Mouse (Mus musculus) spleen, postnatal 4 days (tissue): ENCODE results near the gene Epop.
"Not testable (repeated sequence)": the region's sequence is repeated elsewhere in the genome, so short reads cannot be mapped to it uniquely, and the experiment has no call there.

Source experiments
- DNase-seq, 2 experiments: peaks; one replicate each; pipeline ENCODE4 v3.0.0; 2022; ENCODE audit warnings: low spot score in 2 of 2

Epop gene

DNA sequence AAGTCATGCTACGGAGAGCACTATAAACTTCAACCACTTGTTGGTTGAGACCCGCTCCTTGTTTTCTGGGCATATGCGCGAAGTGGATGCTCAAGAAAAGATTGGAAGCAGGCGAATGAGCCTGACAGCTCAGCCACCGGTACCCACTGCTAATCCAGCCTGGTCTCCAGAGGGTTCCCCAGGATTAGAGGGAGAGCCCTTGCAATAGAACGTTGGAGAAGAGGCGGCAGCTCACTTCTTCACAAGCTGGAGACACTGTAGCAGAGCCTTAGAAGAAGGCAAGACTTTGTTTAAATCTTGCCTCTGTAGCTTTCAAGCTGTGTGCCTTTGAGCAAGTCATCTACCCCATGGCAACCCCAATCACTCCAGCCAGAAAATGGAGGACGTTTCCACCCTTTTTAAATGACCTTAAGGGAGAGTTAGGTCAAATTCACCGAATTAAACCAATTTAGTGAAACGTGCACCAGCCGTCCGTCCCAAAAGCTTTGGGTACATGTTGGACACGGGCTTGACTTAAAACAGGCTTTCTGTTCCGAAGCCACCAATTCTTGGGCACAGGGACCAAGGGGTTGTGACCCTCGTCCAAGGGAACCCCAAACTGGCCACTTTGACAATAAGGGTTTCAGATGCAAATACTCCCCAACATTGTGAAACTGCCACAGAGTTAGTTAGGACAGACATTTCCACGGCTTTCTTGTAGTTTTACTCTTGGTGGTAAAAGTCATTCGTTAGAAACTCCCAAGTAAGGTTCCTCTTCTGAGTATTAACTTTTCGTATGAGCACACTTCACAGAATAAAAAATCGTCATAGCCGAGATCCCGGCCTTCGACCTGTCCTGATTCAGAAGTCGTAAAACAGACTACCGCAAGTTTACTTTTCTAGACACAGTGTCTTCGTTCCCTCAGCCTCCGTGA is 31.5 kb upstream of the Epop start:
- peak in 1 of 2 experiments; percentile 58 for DNase-seq

DNA sequence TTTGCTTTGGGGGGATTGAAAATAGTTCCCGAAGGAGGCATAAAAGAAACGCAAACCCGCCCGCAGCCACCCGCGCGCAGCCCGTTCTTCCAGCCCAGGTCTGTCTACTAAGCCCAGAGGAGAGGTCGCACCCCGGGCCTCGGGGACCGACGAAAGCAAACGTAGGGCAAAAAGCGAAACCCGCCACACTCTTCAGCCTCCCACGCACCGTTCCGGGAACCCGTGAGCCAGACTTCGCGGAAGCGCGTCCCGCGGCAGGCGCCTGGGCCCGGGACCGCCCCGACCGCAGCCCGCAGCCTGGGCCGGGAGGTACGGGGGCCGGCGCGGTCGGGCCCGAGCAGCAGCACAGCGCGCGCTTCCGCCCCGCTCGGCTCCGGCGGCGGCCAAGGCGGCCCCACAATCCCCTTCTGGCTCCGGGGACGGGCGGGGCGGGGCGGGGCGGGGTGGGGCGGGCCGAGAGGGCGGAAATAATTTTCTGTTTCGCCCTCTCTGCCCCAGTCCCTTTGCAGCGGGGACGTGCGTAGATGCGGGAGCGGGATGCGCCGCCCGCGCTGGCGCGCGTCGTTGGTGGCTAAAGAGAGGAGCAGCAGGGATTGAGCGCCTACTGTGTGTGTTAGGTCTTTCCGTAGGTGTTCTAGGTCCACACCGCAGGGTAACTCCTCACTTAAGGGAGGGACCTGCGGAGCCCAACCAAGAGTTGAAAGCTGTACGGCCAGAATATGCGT is 30.6 kb upstream of the Epop start:
- peak; percentile 65 to 81 for DNase-seq

DNA sequence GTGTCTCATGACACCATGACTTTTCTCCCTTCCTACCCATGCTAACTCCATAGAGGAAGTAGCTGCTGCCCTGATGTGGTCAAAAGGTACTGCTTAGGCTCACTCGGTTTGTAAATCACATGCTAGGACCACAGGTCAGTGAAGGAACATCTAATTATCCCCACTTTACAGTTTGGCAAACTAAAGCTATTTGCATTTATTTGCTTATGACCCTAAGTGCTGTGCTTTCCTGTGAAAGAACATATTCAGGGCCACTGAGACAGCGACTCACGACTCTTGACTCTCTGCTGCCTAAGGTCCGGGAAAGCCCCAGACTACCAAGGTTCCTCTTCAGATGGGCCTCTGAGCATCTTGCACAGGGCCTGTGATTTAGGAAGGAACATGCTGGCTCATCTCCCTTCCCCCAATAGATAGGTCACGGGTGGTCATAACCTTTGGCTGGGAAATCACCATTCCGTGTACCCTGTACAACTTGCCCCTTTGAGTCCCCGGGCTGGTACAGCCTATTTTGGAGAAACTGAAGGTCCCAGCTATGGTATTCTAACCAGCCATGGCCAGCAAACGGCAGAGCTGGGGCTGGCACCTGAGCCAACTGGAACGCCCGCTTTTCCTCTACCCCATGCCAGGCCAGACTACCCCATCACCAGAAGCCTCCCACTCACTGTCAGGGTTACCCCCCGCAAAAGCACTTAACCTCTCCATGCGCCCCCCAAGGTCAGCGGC is 29.9 kb upstream of the Epop start:
- peak; percentile 51 to 72 for DNase-seq

DNA sequence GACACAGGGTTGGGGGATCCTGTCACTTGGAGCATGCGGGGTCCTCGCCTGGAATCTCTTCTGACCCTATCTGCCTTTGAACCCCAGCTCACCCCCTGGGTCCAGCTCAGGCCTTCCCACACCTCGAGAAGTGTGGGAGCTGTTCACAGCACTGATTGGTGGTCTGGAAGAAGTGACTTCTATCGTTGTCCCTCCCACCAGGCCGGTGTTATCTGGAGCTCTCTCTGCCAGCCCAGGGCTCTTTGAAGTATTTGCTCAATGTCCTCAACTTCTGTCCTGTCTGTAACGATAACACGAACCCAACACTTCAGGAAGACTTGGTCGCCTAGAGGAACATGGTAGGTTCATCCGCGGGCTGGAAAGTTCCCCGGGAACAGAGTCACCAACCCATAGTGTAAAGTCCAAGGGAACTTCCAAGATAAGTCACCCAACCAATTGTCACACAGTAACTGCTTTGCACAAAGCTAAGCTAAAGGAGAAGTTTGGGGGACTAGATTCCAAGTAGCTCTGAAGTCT is 29.3 kb upstream of the Epop start:
- peak in 1 of 2 experiments; percentile 59 for DNase-seq

GRCm38 (mm10) chr11:97657967-97658366 is 28.5 kb upstream of the Epop start:
- not testable (repeated sequence) for DNase-seq

DNA sequence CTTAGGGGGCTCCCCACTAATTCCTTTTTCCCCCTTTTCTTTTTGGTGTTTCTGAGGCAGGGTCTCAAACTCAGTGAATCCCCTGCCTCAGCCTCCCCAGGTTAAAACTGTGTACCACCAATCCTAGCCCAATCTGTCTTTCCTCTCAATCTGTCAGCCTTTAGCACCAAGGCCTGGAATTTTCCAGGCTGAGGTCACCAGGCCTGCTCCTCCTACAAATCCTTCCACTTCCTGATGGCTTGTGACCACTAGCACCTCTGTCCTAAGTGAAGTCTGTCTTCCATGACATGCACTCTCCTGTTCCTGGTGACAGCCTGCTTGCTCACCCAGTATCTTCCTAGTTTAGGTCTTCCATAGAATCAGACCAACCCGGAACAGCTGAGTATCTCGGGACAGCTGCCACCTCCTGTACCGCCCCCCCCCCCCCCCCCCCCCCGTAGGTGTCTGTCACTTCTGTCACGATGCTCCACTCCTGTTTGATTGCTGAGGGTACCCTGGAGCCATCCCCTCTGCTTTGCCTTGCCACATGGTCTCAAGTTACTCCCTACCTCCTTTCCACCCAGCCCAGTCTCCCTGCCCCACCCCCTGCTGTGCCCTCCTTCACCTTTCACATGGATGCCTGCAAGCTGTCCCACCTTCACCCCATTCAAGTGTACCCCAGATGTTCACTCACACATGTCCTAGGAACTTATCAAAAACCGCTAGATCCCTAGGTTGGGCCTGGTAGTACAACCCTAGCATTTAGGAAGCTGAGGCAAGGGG is 27.9 kb upstream of the Epop start:
- no peak for DNase-seq

DNA sequence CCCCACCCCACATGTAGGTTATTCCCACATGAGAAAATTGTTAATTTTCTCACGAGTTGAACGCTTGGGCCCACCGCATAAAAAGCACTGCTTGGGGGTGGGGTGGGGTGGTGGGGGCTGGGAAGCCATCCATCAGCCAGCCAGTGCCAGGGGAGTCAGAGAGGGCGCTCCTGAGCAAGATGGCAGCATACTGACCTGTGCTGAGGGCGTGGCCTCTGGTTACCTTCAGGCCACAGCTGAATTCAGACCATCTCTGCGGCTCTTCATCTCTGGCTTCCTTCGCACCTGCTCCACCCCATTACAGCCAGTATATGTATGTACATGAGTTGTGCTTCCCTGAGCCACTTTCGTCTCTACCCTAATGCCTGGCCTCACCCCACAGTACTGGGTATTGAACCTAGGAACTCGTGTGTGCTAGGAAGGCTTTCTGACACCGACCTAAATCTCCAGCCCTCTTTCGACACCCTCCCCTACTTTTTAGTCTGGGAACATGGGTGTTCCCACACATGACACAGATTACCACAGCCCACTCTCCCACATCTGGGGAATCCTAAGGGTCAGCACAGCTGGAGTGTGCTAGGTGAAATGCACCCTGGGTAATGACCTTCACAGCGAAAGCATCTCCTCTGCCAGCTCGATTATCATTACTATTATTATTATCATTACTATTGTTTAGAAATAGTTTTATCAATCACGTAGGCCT is 26.9 kb upstream of the Epop start:
- DNase-seq = no peak

- DNase-seq = no peak
Measured at GRCm38 (mm10) chr11:97654210-97654609, 24.7 kb upstream of the Epop start.

DNA sequence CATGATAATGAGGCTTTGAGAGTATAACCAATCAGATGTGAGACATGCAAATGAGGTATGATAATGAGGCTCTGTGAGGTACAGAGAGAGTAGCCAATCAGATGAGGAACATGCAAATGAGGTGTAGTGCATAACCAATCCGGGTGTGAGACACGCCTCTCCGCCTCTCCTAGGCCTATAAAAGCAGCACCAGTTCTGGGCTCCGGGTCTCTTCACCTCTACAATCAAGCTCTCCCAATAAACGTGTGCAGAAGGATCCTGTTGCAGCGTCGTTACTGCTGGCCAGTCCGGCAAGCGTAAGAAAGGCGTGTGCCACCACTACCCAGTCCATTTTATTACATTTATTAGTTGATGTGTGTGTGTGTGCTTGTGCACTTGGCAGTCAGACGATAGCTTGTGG is 23.9 kb upstream of the Epop start:
- DNase-seq = not testable (repeated sequence)

- no peak for DNase-seq
Measured at GRCm38 (mm10) chr11:97650341-97650740, 20.8 kb upstream of the Epop start.

DNA sequence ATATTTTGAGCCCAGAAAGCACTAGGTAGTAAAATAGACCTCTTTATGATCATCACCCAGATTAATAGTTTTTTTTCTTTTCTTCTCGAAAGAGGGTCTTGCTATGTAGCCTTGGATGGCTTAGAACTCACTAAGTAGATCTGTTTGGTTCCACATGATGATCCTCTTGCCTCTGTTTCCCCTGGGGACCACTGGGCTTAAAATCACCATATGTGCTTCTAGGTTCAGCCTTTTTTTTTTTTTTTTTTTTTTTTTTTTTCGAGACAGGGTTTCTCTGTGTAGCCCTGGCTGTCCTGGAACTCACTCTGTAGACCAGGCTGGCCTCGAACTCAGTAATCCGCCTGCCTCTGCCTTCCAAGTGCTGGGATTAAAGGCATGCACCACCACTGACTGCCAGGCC is 19.0 kb upstream of the Epop start:
- DNase-seq = not testable (repeated sequence)

GRCm38 (mm10) chr11:97644834-97645233 is 15.3 kb upstream of the Epop start:
- DNase-seq = peak; percentile 48 to 78

DNA sequence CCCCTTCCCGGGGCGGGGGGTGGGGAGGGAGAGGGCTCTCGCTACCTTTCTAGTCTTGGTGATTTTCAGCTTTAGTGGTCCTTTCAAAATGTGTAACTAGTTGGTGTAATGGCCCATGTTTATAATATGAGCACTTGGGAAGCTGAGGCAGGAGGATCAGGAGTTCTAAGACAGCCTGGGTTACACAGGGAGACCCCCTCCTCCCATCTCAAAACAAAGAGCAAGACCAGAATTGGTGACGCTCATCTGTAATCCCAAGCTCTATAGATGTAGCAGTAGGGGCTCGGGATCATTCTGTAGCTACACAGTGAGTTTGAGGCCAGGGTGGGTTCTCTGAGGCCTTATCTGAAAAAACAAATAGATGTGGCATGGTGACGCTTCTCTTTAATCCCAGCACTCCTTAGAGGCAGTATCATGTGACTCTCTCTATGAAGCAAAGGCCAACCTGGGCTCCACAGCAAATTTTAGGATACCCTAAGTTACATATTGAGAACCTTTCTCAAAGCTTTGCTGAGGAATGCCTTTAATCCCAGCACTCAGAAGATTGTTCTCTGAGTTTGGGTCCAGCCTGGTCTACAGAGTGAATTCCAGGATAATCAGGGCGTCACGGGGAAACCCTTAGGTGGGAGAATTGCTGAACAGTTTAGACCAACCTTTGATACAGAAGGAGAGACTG is 14.0 kb upstream of the Epop start:
- DNase-seq = no peak

DNA sequence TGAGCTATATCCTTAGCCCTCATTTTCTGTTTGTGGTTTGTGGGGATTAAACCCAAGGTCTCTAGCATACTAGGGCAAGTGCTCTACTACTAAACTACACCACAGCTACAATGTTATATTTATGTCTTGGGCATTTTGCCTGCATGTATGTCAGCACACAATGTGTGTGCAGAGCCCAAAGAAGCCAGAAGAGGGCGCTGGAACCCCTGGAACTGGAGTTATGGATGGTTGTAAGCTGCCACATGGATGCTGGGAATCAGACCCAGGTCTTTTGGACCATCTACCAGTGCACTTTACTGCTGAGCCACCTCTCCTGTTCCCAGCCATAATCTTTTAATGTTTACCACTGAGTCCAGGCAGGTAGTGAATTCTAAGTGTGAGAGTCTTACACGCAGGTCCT is 13.2 kb upstream of the Epop start:
- DNase-seq = no peak

DNA sequence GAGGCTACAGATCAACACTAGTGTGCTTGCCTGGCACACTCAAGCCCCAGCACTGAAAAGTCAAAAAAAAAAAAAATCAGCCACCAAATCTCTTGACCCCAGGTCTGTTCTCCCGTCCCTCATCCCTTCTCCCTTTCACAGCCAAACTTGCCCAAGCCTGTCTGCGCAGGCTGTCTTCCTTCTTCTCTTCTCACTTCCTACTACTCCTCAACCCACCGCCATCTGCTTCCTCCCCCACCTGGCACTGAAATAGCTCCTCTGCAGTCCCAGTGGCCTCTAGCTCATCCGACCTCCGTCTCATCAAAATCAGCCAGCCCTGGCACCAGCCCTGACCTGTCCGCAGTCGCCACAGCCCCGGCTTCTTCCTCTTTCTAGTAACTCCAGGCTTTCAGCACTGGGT is 12.2 kb upstream of the Epop start:
- DNase-seq = no peak

GRCm38 (mm10) chr11:97635468-97636019 is 6.0 kb upstream of the Epop start:
- DNase-seq = no peak

- not testable (repeated sequence) for DNase-seq
Measured at GRCm38 (mm10) chr11:97632440-97632839, 2.9 kb upstream of the Epop start.

DNA sequence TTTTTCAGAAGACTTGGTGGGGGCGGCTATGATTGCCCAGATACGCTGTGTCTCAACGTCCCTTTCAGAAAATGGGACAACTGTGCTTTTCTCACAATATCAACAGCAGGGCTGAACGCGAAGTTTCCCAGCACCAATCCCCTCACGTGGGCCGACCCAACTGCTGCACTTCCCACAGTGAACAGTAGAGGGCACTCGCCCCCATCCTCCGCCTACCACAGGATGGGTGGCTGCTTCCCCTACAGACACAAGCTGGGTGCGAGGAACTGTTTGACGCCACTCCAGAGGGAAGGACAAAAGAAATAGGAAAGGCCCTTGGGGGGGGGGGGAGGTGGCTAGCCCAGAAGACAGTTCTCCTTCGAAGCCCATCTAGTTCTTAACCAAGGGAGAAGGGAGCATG is 2.4 kb upstream of the Epop start:
- peak; percentile 77 to 93 for DNase-seq

- no peak for DNase-seq
Measured at GRCm38 (mm10) chr11:97631500-97631899, 2.0 kb upstream of the Epop start.

DNA sequence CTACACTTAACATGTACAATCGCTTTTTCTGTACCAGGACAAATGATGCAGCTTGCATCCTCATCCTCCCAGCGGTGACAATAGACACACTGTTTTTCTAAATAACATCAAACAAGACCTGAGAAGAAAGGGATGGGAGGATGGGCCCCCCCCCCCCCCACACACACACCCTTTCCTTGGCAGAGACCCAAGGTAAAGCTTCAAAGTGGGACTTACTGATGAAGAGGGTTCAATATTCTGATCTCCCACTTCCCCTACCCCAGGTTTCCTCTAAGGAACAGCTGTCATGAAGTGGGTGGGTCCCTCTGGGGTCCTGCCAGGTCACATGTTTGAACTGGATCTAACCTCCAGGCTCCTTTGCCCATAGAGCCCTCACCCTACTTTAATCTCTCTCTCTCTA is 1.5 kb upstream of the Epop start:
- DNase-seq = no peak
